Mouse (Mus musculus) thymus, postnatal 10 days (tissue): ENCODE data around the gene Phf12.

Experiments
- DNase-seq, 2 experiments: peaks; one replicate each; pipeline ENCODE4 v3.0.0; 2021; ENCODE audit warnings: low spot score in 2 of 2

Gene Phf12

GRCm38 (mm10) chr11:78073577-78074276 is 91.2 kb downstream of the Phf12 start:
- no peak for DNase-seq

- no peak for DNase-seq
Measured at GRCm38 (mm10) chr11:78074277-78074652, 91.7 kb downstream of the Phf12 start.

DNA sequence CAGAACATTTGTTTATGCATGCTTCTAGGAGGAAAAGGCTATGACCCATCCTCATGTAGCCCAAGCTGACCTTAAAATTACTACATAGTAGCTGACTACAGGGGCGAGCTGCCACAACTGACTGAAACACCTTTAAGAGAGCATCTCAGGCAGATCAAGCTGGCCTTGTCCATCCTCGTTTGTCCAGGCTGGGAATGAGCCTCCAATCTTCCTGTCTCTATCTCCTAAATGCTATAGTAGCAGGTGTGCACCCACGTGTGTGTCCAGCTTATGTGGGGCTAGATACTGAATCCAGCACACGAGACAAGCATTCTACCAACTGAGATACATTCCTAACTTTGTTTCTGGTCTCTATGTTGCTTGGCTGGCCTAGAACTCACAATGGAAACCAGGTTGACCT is 92.1 kb downstream of the Phf12 start:
- no peak for DNase-seq
